Mouse (Mus musculus): ENCODE measurements at regions not wholly inside any gene's neighbourhood (a gene's known extent, or its start where the extent isn't known, plus 50 kb on each side); places are given as distances from the start of the nearest gene placed in this dataset.

GRCm38 (mm10) chr15:88379342-88379741, 220.8 kb upstream of the Zdhhc25 start:
- H3K4me3 ChIP-seq (ENCODE audit: insufficient read depth, low read length), result no peak overlapping the region
- H3K4me1 ChIP-seq (ENCODE audit: control insufficient read depth, insufficient read depth, low read length), result no peaks in the 10 kb centered on the region
- TF ChIP-seq CTCF (IDR thresholded peaks at IDR 0.05; ENCODE audit: low read depth, low read length) (no peak), POLR2A (IDR thresholded peaks at IDR 0.05; ENCODE audit: borderline replicate concordance, low read depth, low read length) (no peak)
- H3K27ac ChIP-seq (ENCODE audit: insufficient read depth, low read depth, low read length), result no peak overlapping the region

- TF ChIP-seq POLR2A (IDR thresholded peaks at IDR 0.05; ENCODE audit: borderline replicate concordance, low read depth, low read length) (no peak), CTCF (IDR thresholded peaks at IDR 0.05; ENCODE audit: low read depth, low read length) (no peak)
- Histone ChIP-seq H3K4me1 (ENCODE audit: control insufficient read depth, insufficient read depth, low read length) (no peaks in the 10 kb centered on the region), H3K4me3 (ENCODE audit: insufficient read depth, low read length) (no peak overlapping the region), H3K27ac (ENCODE audit: insufficient read depth, low read depth, low read length) (no peak overlapping the region)
These were observed 220.0 kb upstream of the Zdhhc25 start for GRCm38 (mm10) chr15:88379951-88380623.

DNA sequence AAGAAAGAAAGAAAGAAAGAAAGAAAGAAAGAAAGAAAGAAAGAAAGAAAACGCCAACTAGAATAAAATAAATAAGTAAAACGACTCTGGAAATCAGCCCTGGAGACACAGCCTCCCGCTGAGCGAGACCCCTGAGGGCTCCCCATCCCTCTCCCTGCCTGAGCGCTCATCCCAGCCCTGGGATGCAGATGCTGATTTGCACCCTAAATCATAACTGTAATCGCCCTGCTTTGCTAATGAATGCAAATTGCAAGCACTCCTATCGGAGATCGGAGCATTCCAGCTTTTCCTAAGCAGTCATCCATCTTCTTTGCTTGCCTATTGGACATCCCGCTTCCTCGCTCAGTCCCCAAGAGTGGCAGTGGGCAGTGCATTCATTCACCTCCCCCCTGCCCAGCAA, 218.7 kb upstream of the Zdhhc25 start:
- H3K4me1 ChIP-seq (ENCODE audit: control insufficient read depth, insufficient read depth, low read length), result no peaks in the 10 kb centered on the region
- TF ChIP-seq CTCF (IDR thresholded peaks at IDR 0.05; ENCODE audit: low read depth, low read length), result no peak
- TF ChIP-seq POLR2A (IDR thresholded peaks at IDR 0.05; ENCODE audit: borderline replicate concordance, low read depth, low read length), result no peak
- no peak overlapping the region for H3K27ac ChIP-seq (ENCODE audit: insufficient read depth, low read depth, low read length)
- H3K4me3 ChIP-seq (ENCODE audit: insufficient read depth, low read length), result no peak overlapping the region

DNA sequence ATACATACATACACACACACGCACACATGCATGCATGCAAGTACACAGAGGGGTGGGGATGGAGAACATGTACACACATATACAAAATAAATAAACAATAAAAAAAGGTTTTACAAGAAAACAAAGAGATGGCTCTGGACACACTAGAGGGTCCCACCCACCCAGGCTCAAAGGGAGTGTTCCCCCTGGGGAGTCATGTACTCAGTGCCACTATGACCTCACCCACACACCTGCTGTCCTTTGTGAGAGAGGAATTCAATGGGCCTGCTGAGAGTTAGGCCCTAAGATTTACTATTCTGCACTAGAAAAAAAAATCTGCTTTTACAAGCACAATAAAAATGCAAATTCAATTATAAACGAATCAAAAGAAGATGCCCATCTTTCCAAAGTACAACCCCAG, 214.2 kb upstream of the Zdhhc25 start:
- TF ChIP-seq CTCF (IDR thresholded peaks at IDR 0.05; ENCODE audit: low read depth, low read length), result no peak
- TF ChIP-seq POLR2A (IDR thresholded peaks at IDR 0.05; ENCODE audit: borderline replicate concordance, low read depth, low read length), result no peak
- H3K4me3 ChIP-seq (ENCODE audit: insufficient read depth, low read length), result no peak overlapping the region

GRCm38 (mm10) chr15:88386711-88387110, 213.4 kb upstream of the Zdhhc25 start:
- TF ChIP-seq POLR2A (IDR thresholded peaks at IDR 0.05; ENCODE audit: borderline replicate concordance, low read depth, low read length), result no peak
- no peak for TF ChIP-seq CTCF (IDR thresholded peaks at IDR 0.05; ENCODE audit: low read depth, low read length)
- no peak overlapping the region for H3K4me3 ChIP-seq (ENCODE audit: insufficient read depth, low read length)
- H3K4me1 ChIP-seq (ENCODE audit: control insufficient read depth, insufficient read depth, low read length), result no peaks in the 10 kb centered on the region
- H3K27ac ChIP-seq (ENCODE audit: insufficient read depth, low read depth, low read length), result no peak overlapping the region

More for the DNA sequence above, 214.2 kb upstream of the Zdhhc25 start:
- H3K27ac ChIP-seq (ENCODE audit: insufficient read depth, low read depth, low read length), result no peak overlapping the region
- no peaks in the 10 kb centered on the region for H3K4me1 ChIP-seq (ENCODE audit: control insufficient read depth, insufficient read depth, low read length)

GRCm38 (mm10) chr15:88391822-88392221, 208.3 kb upstream of the Zdhhc25 start:
- TF ChIP-seq POLR2A (IDR thresholded peaks at IDR 0.05; ENCODE audit: borderline replicate concordance, low read depth, low read length) (no peak), CTCF (IDR thresholded peaks at IDR 0.05; ENCODE audit: low read depth, low read length) (no peak)

DNA sequence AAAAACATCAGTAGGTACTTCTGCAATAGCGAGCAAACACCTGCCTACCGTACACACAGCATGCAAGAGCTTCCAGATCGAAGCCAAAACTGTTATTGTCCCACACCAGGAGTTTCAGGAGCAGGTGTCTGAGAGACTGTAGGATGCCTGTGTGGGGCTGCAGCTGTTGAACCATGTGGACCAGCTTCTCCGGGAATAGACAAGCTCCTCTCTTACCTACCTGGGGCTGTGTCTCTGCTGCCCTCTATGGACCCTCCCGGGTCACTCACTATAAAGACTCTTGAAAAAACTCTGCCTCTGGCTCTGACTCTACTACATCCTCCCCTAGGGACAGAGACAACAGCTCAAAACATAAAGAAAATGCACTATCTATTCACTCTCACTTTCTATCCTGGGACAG, 201.0 kb upstream of the Zdhhc25 start:
- Histone ChIP-seq H3K27ac (ENCODE audit: insufficient read depth, low read depth, low read length) (no peak overlapping the region), H3K4me1 (ENCODE audit: control insufficient read depth, insufficient read depth, low read length) (no peaks in the 10 kb centered on the region), H3K4me3 (ENCODE audit: insufficient read depth, low read length) (no peak overlapping the region)
- TF ChIP-seq CTCF (IDR thresholded peaks at IDR 0.05; ENCODE audit: low read depth, low read length) (no peak), POLR2A (IDR thresholded peaks at IDR 0.05; ENCODE audit: borderline replicate concordance, low read depth, low read length) (no peak)

More at GRCm38 (mm10) chr15:88391822-88392221, 208.3 kb upstream of the Zdhhc25 start:
- no peak overlapping the region for H3K4me3 ChIP-seq (ENCODE audit: insufficient read depth, low read length)
- H3K27ac ChIP-seq (ENCODE audit: insufficient read depth, low read depth, low read length), result no peak overlapping the region
- no peaks in the 10 kb centered on the region for H3K4me1 ChIP-seq (ENCODE audit: control insufficient read depth, insufficient read depth, low read length)

DNA sequence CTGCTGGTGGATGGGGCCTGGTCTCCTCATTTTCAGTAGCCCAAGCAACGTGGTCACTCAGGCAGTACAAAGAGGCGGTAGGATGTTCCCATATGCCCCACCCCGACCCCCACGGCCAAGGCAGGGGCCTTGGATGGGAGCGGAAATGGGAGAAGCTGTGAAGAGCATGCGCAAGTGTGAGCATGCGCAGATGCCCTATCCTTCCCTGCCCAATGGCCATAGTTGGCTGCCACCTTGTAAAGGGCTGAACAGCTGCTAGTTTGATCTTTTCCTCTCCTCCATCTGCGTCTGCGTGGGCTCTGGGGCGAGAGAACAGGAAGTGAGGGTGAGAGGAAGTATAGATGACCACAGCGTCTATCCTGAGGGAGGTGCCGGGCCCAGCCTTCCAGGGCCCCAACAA, 200.1 kb upstream of the Zdhhc25 start:
- TF ChIP-seq POLR2A (IDR thresholded peaks at IDR 0.05; ENCODE audit: borderline replicate concordance, low read depth, low read length), result no peak
- TF ChIP-seq CTCF (IDR thresholded peaks at IDR 0.05; ENCODE audit: low read depth, low read length), result no peak
- Histone ChIP-seq H3K4me3 (ENCODE audit: insufficient read depth, low read length) (no peak overlapping the region), H3K4me1 (ENCODE audit: control insufficient read depth, insufficient read depth, low read length) (no peaks in the 10 kb centered on the region), H3K27ac (ENCODE audit: insufficient read depth, low read depth, low read length) (no peak overlapping the region)

GRCm38 (mm10) chr15:88400787-88401186, 199.3 kb upstream of the Zdhhc25 start:
- H3K4me3 ChIP-seq (ENCODE audit: insufficient read depth, low read length), result no peak overlapping the region
- H3K4me1 ChIP-seq (ENCODE audit: control insufficient read depth, insufficient read depth, low read length), result no peaks in the 10 kb centered on the region
- no peak for TF ChIP-seq POLR2A (IDR thresholded peaks at IDR 0.05; ENCODE audit: borderline replicate concordance, low read depth, low read length)
- TF ChIP-seq CTCF (IDR thresholded peaks at IDR 0.05; ENCODE audit: low read depth, low read length), result no peak
- no peak overlapping the region for H3K27ac ChIP-seq (ENCODE audit: insufficient read depth, low read depth, low read length)

GRCm38 (mm10) chr15:88408461-88409379, 191.4 kb upstream of the Zdhhc25 start:
- TF ChIP-seq POLR2A (IDR thresholded peaks at IDR 0.05; ENCODE audit: borderline replicate concordance, low read depth, low read length) (no peak), CTCF (IDR thresholded peaks at IDR 0.05; ENCODE audit: low read depth, low read length) (no peak)
- H3K27ac ChIP-seq (ENCODE audit: insufficient read depth, low read depth, low read length), result no peak overlapping the region
- no peaks in the 10 kb centered on the region for H3K4me1 ChIP-seq (ENCODE audit: control insufficient read depth, insufficient read depth, low read length)
- no peak overlapping the region for H3K4me3 ChIP-seq (ENCODE audit: insufficient read depth, low read length)

Data from bone marrow macrophage, adult 2 months (primary cell).